Mouse (Mus musculus) bone marrow, adult 2 months (tissue): ENCODE data around the gene Ankrd11.

Source experiments
- CTCF ChIP-seq: fragments of 200-500 bp; IDR thresholded peaks from 2 replicates; pipeline ENCODE4 v1.5.1; 2011; ENCODE audit warnings: low read length, control low read depth; ENCODE audit not compliant: control insufficient read depth, insufficient read depth
- POLR2A ChIP-seq: fragments of 200-500 bp; IDR thresholded peaks from 2 replicates; pipeline ENCODE4 v1.6.1; 2011; ENCODE audit warnings: low read depth, mild to moderate bottlenecking, control low read depth, low read length, borderline replicate concordance; ENCODE audit not compliant: control insufficient read depth

DNA sequence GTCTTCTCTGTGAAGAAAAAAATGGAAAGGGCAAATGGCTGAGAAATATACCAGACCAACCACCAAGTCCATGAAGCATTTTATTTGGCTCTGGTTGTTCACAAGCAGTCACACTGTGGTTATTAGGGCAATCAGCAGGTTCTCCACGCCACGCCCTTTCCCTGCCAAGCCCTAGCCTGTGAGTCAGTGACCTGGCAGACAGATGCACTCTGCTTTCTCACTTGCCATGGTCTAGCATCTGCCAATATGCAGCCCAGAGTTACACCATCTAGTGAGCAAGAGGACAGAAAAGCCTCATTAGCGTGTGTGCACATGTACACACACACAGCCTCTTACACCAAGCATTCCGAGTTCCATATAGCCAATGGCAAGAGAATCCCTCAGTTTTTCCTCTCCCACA lies 136.7 kb downstream of the Ankrd11 start:
- TF ChIP-seq CTCF (peak; percentile 5; the same call in 1 of the 2 replicates), POLR2A (no peak)
